Mouse (Mus musculus) monocyte, adult 5-6 weeks (primary cell): ENCODE measurements around the gene C330021F23Rik. TPM values are rescaled to one million over a fixed set of nuclear protein-coding genes. Genes with fewer than 3 reads are reported as not detected.

ENCODE experiments used
- ATAC-seq: fragments of 153-309, 156-312 bp; replicated peaks from 2 replicates; pipeline ENCODE4 v1.8.0; 2017; ENCODE audit warnings: mild to moderate bottlenecking; ENCODE audit not compliant: low TSS enrichment, insufficient number of reproducible peaks, severe bottlenecking, poor library complexity, low FRiP score
- total RNA-seq: library from RNA; stranded (forward); fragments of 200-1000, 200-491, 200-594 nt; gene quantifications from 3 replicates; pipeline ENCODE4 v1.2.3, GENCODE M21; 2017

The C330021F23Rik gene
- total RNA-seq, 1 experiment from 2014 or later = 2.3 TPM

DNA sequence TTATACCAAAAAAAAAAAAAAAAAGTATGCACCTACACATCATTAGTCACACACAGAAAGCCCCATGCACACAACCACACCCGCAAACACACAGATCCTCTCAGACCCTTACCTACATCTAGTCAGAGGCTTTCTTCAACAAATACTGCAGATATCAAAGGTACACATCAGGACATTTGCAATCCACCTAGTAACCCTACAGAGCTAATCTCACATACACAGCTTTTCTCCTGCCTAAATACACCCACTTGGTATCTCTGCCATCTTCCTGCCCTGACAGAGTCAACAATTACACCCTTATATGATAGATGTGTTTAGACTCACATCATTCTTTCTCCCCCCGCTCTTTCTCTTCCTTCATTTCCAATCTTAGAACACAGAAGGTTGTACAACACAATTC, 18.7 kb downstream of the C330021F23Rik start:
- no peak for ATAC-seq

- no peak for ATAC-seq
These were observed 19.2 kb downstream of the C330021F23Rik start, which contains the start of gene Camsap3 for GRCm38 (mm10) chr8:3586993-3587390. TSS of gene Camsap3 (plus strand) at chr8:3587293.

GRCm38 (mm10) chr8:3587391-3588257, 19.8 kb downstream of the C330021F23Rik start:
- ATAC-seq = no peak

DNA sequence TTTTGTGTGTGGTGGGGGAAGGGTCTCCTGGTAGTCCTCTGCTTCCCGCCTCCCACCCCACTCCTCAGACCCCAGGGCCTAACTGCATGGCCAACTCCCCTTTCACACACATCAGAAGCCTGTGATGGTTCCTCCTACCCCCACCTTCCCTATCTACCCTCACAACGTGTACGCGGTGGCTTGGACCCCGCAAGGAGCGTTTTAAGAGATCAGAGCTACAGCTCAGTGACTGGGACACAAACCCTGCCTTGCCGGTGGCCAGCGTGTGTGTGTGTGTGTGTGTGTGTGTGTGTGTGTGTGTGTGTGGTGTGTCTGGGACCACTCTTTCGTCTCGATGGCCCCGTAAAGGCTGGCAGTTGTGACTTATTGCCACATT, 20.5 kb downstream of the C330021F23Rik start:
- no peak for ATAC-seq

DNA sequence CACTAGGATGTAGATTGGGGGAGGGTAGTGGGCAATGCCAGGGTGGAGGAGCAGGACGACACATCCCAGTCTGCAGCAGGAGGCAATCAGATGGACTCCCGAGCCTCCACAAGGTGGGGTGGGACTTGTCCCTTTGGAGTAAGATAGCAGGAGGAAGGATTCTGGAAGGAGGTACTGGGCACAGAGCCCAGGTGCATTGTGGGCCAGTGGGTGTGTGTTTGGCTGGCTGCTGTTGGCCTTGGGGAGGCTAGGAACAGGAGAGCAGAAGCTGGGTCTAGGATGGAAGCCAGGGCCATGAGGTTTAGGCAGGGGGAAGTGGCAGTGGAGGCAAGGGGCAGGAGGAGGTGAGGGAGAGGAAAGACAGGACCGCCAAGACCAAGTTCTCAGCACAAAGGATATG, 25.7 kb downstream of the C330021F23Rik start:
- ATAC-seq = no peak

- no peak for ATAC-seq
These were observed 26.7 kb downstream of the C330021F23Rik start for GRCm38 (mm10) chr8:3594466-3594865.

DNA sequence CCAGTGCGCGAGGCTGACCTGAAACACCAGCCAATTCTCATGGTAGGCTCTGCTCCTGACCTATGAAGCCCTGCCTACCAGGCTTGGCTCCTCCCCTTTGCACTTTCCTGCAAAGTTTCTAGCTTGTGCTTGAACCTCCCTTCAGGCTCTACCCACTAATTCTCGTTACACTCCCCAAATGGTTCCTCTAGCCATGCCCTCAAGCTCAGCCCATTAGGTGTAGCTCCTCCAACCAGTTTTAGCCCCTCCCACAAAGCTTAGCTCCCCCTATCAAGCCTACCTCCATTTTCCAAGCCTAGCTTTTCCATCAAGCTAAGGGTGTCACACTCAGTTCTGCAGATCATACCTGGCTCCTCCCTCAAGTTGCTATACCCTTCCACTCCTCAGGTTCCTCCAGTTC, 30.3 kb downstream of the C330021F23Rik start:
- no peak for ATAC-seq

GRCm38 (mm10) chr8:3599219-3599618, 31.4 kb downstream of the C330021F23Rik start:
- no peak for ATAC-seq

DNA sequence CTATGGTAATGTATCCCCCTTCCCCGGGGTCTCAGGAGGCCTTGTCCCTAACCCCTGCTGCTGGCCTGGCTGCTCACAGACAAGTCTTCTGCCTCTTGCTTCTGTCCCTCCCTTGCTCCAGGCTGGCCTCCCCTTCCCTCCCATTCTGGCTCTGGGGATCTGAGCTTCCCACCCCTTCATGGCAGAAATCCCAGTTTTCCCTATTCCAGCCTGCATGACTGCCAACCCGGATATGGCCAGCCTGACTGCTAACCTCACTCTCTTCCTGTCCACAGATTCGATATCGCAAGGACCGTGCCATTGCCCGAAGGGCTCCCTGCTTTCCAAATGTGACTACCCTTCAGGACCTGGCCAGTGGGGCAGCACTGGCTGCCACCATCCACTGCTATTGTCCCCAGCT, 32.6 kb downstream of the C330021F23Rik start:
- no peak for ATAC-seq

- no peak for ATAC-seq
These were observed 35.6 kb downstream of the C330021F23Rik start for GRCm38 (mm10) chr8:3603439-3603838.

DNA sequence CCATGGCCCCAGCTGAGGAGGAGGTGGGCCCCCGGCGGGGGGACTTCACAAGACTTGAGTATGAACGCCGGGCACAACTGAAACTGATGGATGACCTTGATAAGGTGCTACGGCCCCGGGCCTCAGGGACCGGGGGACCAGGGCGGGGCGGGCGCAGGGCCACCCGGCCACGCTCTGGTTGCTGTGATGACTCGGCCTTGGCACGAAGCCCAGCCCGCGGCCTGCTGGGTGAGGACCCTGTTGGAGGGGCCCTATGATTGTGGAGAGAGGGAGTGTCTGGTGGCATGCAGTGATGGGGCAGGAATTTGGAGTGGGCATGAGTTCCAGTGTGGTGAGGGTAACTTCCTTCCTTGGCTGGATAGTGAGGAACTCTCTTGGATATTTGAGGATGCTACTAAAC, 38.8 kb downstream of the C330021F23Rik start:
- no peak for ATAC-seq

GRCm38 (mm10) chr8:3607822-3608221, 40.0 kb downstream of the C330021F23Rik start:
- no peak for ATAC-seq

- ATAC-seq = no peak
These were observed 41.4 kb downstream of the C330021F23Rik start for GRCm38 (mm10) chr8:3609046-3609815.

DNA sequence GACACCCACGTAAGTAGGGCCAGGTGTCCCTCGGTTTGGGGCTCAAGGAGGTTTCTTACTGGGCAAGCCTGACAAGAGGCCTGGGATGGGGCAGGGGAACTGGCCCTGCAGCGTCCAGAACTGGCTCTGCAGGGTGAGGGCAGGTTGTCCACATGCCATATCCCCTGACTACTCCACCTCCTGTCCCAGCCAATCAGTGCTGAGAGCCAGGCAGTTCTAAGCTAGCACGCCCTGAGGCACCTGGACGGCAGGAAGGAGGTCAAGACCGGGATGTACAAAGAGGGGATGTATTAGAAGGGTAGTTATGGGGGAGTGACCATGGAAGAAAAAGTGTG, 42.0 kb downstream of the C330021F23Rik start:
- ATAC-seq = no peak

DNA sequence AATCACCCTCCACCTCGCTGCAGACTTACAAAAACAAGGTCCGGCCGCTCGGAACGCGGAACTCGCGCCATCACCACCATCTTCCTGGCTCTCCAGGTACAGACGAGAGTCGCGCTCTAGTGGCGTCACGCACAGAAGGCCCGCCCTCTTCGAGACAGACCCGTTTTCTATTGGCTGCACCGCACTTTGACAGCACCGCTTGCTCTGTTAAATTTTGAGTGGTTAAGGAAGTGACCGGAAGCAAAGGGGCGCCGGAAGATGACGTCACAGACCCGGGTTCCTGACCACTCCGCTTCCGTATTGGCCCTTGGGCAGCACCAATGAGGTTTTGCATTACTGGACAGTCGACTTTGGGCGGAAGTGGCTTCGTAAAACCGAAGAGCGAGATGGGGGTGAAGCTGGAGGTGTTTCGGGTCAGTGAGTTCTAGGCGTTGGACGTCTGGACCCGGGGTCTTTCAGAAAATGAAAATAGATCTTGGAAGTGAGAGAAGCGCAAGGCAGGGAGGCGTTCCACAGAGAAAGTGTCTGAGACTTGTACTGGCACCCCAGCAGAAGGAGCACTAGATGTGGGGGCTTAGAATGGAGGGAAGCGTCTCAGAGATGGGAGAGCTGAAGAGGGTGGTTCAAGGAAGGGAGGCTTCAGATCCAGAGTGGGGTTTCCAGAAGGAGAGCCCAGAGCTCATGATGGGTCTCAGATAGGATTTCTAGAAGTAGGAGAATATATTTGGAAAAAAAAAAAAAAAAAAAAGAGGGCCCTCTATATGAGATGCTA, 53.6 kb downstream of the C330021F23Rik start, which contains the start of the genes Xab2 and Pet100:
TSS of gene Xab2 (minus strand) at position 118 of the 772 bp plus-strand sequence.
TSS of gene Pet100 (plus strand) at position 350 of the 772 bp plus-strand sequence.
- peak; percentile 91 for ATAC-seq

DNA sequence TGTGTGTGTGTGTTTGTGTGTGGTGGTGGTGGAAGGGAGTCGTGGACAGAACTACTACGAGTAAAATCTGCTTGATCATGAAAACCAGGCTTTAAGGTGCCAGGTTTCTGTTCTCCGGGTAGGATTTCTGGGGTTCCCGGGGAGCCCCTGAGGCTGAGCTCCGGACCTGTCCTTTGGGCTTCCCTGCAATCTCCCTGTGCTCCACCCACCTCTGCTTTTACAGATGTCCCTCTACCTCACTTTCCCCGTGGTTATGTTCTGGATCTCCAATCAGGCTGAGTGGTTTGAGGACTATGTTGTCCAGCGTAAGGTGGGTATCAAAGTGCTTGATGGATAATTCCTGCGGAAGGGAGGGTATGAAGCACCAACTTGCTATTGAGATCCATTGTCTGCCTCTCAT, 54.3 kb downstream of the C330021F23Rik start:
- no peak for ATAC-seq

DNA sequence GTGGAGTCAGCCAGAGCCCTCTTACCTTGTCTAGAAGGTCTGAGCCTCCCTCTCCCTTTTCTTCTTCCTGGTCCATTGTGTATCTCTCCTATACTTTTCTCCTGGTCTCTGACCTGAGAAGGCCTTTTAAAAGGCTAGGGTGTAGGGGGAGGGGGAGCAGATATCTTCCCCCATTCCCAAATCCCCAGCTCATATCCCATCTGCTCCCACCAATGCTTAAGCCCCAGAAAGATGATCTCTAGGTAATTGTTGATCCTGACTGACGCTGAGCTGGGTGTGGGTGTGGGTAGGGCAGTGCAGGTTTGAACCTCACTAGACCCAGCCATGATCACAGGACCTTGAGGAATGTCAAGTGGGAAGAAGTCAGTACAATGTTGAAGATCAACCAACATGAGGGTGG, 57.7 kb downstream of the C330021F23Rik start, which contains the start of gene Pcp2:
TSS of gene Pcp2 (minus strand) at position 101 of the 400 bp plus-strand sequence.
- no peak for ATAC-seq

DNA sequence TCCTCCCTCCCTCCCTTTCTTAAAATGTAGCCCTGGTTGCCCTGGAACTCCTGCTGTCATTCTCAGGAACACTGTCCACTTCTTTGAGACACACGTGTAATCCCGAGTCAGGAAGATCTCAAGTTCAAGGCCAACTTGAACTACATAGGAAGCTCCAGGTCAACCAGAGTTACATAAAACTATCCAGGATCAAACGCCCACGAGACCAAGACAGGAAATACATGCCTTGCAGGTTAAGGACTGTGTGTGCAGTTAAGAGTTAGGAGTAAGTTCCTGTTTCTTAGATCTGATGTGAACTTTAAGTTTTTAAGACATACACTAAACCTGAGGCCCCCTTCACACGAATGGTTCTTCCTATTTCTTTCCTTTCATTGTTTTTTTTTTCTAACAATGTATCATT, 59.2 kb downstream of the C330021F23Rik start:
- ATAC-seq = no peak

DNA sequence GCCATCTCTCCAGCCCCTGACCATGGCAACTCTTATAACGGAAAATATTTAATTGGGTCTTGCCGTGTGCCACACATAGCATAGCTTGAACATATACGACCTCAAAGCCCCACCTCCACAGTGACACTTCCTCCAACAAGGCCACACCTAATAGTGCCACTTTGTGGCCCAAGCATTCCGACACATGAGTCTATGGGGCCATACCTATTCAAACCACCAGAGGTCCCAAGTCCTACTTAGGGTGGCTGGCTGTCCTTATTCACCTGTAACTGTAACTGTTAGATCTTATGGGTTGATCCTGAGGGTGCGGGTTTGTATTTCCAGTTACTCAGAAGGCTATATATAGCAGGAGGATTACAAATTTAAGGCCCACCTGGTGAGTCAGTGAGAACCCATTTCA, 60.2 kb downstream of the C330021F23Rik start:
- 0 out of 2 replicates have a peak, but pooled peaks have one; percentile 32 for ATAC-seq
